Mouse (Mus musculus) embryo, embryonic 11.5 days (tissue): ENCODE data around the gene 6430628N08Rik.

Experiments used
- DNase-seq: peaks from one replicate; pipeline ENCODE4 v3.0.0-alpha.2; 2012; ENCODE audit warnings: low read depth, low spot score

6430628N08Rik gene

GRCm38 (mm10) chr4:115886875-115887274 is 3.6 kb upstream of the 6430628N08Rik start:
- no peak for DNase-seq

- DNase-seq, result no peak
These were observed 399 bp upstream of the 6430628N08Rik start for GRCm38 (mm10) chr4:115890066-115890465.

GRCm38 (mm10) chr4:115894281-115894680 is 3.8 kb downstream of the 6430628N08Rik start:
- no peak for DNase-seq

GRCm38 (mm10) chr4:115897901-115898631 is 7.6 kb downstream of the 6430628N08Rik start:
- DNase-seq, result no peak

- peak; percentile 69 for DNase-seq
These were observed 12.4 kb downstream of the 6430628N08Rik start for GRCm38 (mm10) chr4:115902816-115903215.

- DNase-seq, result peak; percentile 35
These were observed 13.9 kb downstream of the 6430628N08Rik start for GRCm38 (mm10) chr4:115904375-115904774.

GRCm38 (mm10) chr4:115905701-115906100 is 15.2 kb downstream of the 6430628N08Rik start:
- no peak for DNase-seq

- DNase-seq, result no peak
These were observed 16.3 kb downstream of the 6430628N08Rik start for GRCm38 (mm10) chr4:115906791-115907190.

- DNase-seq, result no peak
These were observed 17.5 kb downstream of the 6430628N08Rik start for GRCm38 (mm10) chr4:115907994-115908393.

- no peak for DNase-seq
These were observed 18.2 kb downstream of the 6430628N08Rik start for GRCm38 (mm10) chr4:115908641-115909040.

GRCm38 (mm10) chr4:115911586-115911985 is 21.1 kb downstream of the 6430628N08Rik start:
- DNase-seq, result no peak

GRCm38 (mm10) chr4:115919911-115920310 is 29.4 kb downstream of the 6430628N08Rik start:
- DNase-seq, result no peak

- DNase-seq, result no peak
These were observed 32.2 kb downstream of the 6430628N08Rik start for GRCm38 (mm10) chr4:115922688-115923087.

- no peak for DNase-seq
These were observed 32.9 kb downstream of the 6430628N08Rik start for GRCm38 (mm10) chr4:115923262-115923880.

- no peak for DNase-seq
These were observed 37.2 kb downstream of the 6430628N08Rik start for GRCm38 (mm10) chr4:115927637-115928036.

- DNase-seq, result no peak
These were observed 41.2 kb downstream of the 6430628N08Rik start for GRCm38 (mm10) chr4:115931556-115932088.

- DNase-seq, result no peak
These were observed 45.5 kb downstream of the 6430628N08Rik start for GRCm38 (mm10) chr4:115935835-115936581.

GRCm38 (mm10) chr4:115936646-115937045 is 46.2 kb downstream of the 6430628N08Rik start:
- no peak for DNase-seq

GRCm38 (mm10) chr4:115937061-115937976 is 46.9 kb downstream of the 6430628N08Rik start:
- no peak for DNase-seq

- no peak for DNase-seq
These were observed 48.1 kb downstream of the 6430628N08Rik start for GRCm38 (mm10) chr4:115938276-115939160.
